Mouse (Mus musculus): ENCODE measurements around the gene Hint3.
"Not testable (repeated sequence)": the region's sequence is repeated elsewhere in the genome, so short reads cannot be mapped to it uniquely, and the experiment has no call there.

The Hint3 gene

DNA sequence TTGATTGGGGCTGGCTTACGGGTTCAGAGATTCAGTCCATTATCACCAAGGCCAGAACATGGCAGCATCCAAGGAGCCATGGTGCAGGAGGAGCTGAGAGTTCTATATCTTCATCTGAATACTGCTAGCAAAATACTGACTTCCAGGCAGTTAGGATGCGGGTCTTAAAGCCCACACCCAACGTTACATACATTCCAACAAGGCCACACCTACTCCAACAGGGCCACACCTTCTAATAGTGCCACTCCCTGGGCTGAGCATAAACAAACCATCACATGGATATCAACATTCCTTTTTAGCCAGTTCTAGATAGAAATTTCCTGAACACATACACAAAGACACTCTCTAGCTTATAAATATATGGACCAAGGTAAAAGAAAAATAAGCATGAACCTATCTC lies at the start of gene Hint3:
Gene Hint3 (minus strand): TSS at position 120 of the 400 bp plus-strand sequence.
- DNase-seq (ENCODE audit: extremely low spot score, low read depth, low spot score), result no peak

DNA sequence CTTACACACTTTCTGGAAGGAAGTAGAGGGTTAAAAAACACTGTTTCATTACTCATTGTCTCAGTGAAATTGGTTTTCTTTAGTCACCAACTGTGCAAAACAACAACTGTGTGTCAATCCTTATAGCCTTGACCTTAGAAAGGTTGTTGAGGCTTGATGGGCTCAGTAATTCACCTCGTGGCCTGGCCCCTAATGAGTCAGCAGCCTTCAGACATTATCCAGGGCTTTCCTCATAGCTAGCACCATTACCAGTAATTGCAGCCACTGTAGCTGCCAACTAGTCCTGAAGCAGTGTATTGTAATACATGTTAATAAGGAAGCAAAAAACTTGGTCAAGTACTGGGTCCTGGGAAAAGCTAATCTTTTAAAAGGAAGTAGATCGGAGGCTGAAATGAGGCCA lies 48.6 kb upstream of the Hint3 start:
- DNase-seq (ENCODE audit: extremely low spot score, low read depth, low spot score), result no peak

DNA sequence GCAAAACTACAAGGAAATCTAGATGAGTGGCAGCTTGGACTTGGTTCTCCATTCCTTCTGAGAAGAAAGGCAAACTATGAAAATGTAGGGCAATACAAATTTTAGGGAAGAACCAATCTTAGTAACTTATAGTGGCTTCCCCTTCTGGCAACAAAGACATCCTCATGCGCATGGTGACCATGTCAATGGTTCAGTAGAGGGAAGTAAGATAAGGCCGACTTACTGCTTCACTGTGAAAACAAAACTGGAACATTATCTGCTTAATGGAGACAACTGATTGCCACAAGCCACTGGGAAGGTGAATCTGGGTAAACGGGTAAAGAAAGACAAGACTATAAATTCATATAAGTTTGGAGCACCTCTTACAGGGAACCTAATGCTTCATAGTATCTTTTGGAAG lies 45.4 kb upstream of the Hint3 start:
- no peak for DNase-seq (ENCODE audit: extremely low spot score, low read depth, low spot score)

DNA sequence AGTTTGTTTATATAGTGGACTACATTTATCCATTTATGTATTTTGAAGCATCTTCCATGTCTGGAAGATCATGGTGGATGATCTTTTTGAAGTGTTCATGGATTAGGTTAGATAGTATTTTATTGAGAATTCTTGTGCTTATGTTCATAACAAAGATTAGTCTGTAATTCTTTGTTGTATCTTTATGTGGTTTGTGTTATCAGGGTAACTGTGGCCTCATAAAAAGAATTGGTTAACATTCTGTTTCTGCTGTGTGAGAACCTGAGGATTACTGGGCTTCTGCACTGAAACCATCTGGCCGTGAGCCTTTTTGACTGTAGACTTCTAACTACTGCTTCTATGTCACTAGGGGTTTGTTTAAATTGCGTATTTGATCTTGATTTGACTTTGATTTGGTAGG lies 37.1 kb upstream of the Hint3 start:
- DNase-seq (ENCODE audit: extremely low spot score, low read depth, low spot score), result no peak

DNA sequence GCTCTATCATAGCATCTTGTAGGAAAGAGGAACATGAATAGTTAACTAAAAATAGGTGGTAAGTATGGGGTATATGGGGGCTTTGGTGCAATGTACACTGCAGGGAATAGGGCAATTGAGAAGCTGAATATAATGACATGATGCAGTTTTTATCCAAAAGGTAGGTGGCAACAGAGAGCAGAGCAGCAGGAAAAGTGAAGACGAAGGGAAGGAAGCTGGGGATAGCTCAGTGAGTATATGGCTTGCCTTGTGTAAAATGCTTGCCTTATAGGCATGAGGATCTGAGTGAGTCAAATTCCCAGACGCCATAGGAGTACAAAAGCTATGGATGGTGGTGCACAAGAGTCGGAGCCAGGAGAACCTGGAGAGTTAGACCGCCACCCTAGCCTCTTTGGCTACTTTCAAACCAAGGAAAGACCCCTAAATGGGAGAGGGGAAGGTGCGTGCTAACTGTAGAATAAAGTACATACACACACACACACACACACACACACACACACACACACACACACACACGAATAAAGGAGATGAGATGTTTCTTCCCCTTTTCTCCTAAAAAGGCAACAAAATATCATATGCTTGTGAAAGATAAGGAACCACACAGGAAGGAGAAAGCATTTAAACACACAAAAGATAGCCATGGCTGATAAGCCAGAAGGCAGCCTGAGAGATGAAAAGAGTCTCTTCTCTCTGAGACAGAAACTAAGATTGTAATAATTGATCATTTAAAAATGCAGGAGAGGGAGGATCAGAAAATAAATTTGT lies 31.3 kb upstream of the Hint3 start:
- DNase-seq (ENCODE audit: extremely low spot score, low read depth, low spot score), result no peak

DNA sequence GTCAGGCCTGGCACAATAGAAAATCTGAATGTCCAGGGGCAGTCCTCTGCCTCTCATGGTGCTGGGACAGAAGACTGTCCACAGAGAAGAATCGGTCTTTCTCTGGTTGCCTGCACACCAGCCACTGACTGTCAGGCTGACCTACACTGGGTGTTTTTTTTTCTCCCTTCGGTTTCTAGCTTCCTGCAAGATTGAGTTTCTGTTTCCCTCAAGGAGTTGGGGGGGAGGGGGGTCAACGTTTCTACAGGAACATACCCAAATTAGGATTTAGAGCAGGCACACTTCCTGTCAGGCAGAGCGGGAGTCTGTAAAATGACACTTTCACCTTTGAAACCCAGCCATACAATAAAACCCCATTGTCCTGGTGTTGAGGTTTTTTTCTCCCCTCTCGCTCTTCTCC lies 26.2 kb upstream of the Hint3 start:
- no peak for DNase-seq (ENCODE audit: extremely low spot score, low read depth, low spot score)

DNA sequence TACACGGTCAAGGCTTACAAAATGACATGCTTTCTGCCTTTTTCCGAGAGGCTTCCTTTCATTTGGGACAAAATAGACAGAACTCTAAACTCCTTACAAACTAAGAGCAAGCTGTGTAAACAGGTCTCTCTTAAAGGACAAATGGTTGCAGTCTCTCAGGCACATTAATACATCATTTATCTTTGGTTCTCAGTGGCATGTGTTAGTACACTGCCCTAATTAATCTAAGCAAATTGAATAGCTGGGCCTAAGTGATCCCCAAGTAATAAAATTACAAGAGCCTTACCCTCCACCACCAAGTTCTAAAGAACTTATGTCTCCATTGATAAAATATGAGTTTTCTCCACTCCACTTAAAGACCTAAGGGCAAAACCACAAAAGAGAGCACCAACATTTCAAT lies 18.2 kb upstream of the Hint3 start:
- DNase-seq (ENCODE audit: extremely low spot score, low read depth, low spot score), result no peak

DNA sequence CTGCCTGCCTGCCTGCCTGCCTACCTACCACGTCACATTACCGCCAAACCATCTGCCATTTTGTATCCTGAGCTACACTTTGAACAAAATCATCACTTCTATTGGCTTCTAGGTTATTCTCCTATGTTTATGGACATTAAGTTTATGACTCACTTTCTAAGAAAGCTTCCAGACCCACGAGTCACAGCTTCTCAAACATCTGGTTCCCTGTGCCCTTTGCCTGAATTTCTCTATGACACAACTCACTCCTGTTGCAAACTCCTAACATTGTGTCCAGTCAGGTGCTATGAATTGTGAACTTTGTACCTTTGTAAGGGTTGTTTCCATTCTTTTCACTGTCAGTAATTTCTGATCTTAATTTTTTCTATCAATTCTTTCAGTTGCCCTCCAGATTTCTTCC lies 8.8 kb upstream of the Hint3 start:
- no peak for DNase-seq (ENCODE audit: extremely low spot score, low read depth, low spot score)

DNA sequence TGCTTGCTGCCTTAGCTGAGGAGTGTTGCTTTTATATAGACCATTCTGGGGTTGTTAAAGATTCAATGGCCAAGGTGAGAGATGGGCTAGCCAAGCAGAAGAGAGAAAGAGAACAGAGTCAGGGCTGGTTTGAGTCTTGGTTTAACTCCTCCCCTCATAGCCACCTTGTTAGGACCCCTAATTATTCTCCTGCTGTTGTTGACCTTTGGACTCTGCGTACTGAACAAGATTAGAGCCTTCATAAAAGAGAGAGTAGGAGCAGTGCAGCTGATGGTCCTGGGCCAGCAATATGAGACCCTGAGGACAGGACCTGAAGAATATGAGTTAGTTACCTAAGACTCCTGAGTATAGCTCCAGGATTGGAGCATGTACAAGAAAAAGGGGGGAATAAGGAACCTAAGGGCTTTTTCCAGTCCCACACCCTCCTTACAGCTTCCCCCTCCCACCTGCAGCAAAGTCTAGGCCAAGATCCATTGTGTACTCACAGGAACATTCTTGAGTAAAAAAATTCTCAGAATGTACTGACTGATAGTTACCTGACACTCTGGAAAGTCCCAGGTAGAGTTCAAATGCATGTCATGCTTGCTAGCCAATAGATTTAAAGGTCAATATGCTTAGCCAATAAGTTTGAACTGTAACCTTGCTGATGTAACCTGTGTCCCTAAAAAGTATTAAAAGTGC lies 7.2 kb upstream of the Hint3 start:
- not testable (repeated sequence) for DNase-seq (ENCODE audit: extremely low spot score, low read depth, low spot score)

DNA sequence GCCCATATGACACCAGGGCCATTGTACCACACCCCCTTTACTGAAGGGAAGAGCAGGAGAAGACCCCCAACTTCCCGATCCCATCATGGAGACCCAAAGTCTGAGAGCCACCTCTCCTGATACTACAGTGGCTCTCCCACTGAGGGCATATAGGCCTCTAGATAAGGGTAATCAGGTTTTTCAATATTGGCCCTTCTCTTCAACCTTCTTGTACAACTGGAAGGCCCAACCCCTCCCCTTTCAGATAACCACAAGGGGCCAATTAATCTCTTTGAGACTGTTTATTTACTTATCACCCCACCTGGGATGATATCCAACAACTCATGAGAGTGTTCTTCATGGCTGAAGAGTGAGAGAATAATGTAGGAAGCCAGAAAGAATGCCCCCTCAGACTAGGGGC lies 3.3 kb upstream of the Hint3 start:
- DNase-seq (ENCODE audit: extremely low spot score, low read depth, low spot score), result no peak

DNA sequence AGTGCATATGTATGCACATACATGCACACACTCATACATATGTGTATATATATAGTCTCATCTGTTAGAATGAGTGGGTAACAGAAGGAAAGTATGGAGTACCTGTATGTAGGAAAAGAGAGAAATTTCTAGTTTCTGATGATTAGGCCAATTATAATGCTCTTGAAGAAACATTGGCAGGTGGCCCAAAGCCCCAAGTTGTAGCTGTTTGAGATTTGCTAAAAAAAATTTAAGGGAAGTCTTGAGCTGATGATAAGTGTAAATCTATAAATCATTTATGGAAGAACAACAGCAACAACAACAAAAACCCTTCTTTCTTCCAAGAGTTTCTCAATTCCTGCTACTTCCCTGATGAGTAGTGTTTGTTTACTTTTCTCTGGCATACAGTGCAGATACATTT lies 545 bp upstream of the Hint3 start:
- no peak for DNase-seq (ENCODE audit: extremely low spot score, low read depth, low spot score)

DNA sequence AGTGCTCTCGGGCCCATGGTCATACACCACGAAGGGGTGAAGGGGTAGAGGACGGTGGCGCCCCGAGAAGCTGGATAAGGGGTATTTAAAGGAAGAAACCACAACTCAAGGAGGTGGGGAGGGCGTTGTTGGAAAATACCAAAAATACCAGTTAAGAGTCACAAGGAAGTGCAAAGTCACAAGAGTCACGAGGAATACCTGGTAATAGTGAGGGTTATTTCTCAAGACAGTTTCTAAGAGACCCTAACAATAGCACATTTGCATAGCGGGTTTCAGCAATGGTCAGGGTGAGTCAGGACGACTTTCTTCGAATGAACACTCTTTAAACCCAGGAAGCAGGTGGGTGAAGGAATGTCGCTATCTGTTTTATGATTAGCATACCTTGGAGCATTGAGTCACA lies 988 bp downstream of the Hint3 start:
- DNase-seq (ENCODE audit: extremely low spot score, low read depth, low spot score), result not testable (repeated sequence)

DNA sequence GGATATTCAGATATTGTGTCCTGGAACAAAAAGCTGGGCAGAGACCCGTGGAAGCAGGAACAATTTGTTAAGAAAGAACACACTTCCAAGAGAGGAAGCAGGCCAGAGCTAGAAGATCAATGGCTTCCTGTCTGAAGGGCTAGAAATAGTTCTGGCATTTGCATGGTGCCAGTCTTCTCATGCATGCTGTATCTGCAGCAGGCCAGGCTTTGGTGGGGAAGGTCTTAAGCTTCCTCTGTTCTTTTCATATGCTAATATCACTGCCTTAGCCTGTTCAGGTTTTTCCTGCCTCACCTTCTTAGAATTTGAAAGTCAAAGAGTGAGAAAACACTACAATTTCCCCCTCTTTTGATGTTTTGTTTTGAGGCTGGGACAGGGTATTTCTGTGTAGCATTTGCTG lies 1.9 kb downstream of the Hint3 start:
- DNase-seq (ENCODE audit: extremely low spot score, low read depth, low spot score), result no peak

DNA sequence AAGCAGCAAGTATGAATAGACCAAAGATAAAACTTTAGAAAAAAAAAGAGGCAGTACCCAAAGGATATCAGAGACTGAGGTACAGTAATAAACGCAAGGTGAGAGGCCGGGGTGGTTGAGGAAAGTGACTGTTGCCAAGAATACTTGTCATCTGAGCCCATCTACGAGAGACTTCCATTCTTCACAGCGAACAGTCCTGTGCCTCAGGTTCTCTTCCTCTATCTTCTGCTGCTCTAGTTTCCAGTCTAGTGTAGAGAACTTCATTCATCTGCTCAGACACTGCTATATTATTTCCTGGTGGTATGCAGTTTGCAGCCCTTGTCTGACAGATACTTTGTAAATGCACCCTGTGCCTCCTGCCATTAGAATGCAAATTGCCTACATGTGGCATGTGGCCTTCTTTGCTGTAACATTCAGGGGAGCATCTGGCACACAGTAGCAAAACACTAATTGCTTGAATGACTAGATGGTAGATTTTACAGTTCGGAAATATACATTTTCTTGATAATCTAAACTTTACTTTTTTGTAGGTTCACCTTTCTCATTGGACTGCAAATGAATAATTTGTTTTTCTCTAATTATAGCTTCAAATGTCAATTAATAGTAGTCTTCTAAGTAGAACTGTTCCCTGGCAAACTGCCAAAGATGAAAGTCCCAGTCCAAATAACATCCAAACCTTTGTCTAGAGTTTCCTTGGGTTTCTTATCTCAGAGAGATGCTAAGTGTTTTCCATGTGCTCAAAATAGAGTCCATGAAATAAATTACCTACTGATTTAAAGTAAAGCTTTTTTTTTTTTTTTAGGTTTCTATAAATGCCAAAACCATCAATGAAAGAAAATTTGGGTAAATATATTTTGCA lies 5.0 kb downstream of the Hint3 start:
- no peak for DNase-seq (ENCODE audit: extremely low spot score, low read depth, low spot score)

DNA sequence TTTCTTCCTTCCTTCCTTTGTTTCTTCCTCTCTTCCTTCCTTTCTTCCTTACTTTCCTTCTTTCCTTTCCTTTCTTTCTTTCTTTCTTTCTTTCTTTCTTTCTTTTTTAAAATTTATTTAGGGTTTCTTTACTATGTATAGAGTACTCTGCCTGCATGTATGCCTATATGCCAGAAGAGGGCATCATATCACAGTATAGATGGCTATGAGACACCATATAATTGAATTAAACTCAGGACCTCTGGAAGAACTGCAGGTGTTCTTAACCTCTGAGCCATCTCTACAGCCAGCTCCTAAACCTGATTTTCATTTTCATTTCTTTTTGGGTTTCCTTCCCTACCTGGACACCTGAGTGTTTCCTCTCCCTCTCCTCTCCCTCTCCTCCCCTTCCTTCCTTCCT lies 6.5 kb downstream of the Hint3 start:
- DNase-seq (ENCODE audit: extremely low spot score, low read depth, low spot score), result no peak

DNA sequence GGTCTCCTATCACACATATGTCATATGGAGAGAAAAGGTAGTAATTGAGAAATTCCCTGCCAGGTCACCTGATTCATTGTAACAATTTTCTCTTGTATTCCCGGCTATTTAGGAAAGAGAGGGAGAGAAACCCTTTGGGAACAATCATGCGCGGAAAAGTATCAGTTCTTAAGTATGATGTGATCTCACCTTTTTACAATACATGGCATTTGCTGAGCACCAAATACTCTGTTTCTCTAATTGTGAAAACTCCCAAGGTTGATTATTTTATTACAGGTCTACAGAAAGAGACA lies 10.6 kb downstream of the Hint3 start:
- DNase-seq (ENCODE audit: extremely low spot score, low read depth, low spot score), result no peak

DNA sequence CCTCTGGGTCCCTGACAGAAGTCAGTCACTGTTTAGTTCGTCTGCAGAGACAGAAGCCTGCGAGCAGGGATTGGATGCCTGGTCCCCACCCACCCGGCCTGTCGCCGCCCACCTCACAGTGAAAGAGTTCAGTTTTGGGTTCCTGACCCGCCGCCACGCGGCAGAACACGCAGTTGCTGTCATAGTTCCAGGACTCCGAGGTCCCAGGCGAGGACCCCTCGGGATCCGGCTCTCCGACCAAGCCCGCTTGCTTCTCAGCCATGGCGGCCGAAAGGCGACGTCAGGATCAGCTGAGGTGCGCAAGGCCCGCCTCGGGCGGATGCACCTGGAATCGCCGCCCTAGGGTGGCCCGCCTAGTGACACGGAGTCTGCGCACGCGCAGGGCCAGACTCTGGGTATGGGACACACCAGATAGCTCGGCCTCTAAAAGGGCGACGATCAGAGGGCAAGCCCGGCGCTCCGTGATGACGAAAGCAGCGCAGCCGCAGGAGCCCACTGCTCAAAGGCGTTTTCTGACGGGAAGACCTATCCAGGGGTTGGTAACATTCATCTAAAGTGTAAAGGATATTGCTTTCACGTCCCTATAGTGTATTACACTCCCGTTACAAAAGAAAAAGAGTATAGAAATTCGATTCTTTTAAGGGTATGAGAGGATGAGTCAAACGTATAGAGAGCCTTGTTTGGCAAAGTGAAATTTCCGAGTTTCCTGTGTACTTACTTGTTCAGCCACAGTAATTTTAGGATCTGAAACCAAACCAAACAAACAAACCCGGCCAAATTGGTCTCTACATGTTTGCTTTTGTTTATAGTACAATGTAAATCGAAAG lies 11.1 kb downstream of the Hint3 start:
- peak; percentile 87 for DNase-seq (ENCODE audit: extremely low spot score, low read depth, low spot score)

DNA sequence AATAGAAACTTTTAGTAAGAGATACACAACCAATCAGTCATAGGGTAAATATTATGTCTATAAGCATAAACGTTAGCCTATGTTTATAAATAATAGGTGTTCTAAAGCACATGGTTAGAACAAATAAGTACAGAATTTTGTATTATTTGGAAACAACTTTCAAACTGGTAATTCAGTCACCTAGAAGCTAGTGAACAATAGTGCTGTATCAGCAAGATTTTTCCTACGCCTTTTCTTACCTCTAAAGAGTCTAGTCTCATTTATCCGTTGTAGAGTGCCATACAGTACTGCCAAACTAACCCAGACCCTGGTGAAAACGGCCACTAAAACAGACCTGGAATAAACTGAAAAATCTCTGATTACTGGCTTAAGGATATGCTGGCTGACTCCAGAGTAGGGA lies 16.4 kb downstream of the Hint3 start:
- DNase-seq (ENCODE audit: extremely low spot score, low read depth, low spot score), result no peak

DNA sequence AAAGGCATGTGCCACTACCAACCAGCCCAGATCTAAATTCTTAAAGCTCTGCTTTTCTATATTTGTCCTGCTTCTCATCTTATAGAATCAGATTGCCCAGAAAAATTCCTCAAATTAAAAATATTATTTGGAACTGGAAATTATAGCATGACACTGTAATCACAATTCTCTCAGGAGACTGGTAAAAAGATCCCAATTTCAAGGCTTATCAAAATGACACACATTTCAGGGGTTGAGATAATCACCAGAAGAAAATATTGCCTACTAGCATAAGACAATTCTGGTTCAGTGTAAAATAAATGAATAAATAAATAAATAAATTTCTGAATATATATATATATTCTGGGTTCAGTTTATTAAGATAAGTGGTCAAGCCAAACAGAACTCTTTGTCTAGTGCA lies 19.8 kb downstream of the Hint3 start:
- DNase-seq (ENCODE audit: extremely low spot score, low read depth, low spot score), result no peak

DNA sequence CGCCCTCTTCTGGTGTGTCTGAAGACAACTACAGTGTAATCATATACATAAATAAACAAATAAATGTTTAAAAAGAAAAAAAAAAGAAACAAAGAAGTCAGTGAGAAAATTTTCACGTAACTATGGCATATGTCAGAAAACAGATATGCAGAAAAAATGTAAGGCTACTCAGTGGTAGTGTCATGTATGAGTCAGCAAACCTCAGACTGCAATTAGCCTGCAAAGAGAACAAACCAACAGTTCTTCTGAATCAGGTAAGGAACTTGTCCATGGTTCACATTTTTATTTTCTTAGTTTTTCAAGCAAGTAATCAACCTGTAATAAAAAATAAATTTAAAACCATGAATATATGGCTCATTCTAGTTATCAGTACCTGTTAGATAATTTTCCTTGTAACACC lies 21.3 kb downstream of the Hint3 start:
- no peak for DNase-seq (ENCODE audit: extremely low spot score, low read depth, low spot score)

DNA sequence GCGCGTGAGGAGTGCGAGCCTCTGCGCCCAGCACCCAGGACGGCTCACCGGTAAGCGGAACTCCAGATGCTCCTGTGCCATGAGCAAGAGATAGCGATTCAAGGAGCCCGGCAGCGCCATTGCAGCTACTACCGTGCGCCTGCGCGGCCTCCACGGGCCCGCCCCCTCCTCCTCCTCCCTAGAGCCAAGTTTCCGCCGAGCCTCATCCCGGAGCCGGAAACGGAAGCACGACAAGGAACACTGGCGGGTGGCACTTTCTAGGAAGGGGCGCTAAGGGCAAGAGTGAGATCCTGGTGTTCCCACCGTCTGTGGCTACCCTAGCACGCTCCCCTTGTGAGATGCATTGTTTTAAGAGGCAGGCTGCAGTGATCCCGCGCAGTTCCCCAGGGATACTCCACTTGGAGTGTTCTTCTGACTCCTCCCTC lies 28.9 kb downstream of the Hint3 start, which contains the start of gene Trmt11:
Gene Trmt11 (minus strand): TSS at position 208 of the 425 bp plus-strand sequence.
- DNase-seq (ENCODE audit: extremely low spot score, low read depth, low spot score), result no peak

All from hindlimb bud, embryonic 11.5 days (tissue).